Mouse (Mus musculus) testis, postnatal 14 days (tissue): ENCODE measurements around the gene Rbks.
"Not testable (repeated sequence)": the region's sequence is repeated elsewhere in the genome, so short reads cannot be mapped to it uniquely, and the experiment has no call there.

Experiments used
- DNase-seq: peaks from one replicate; pipeline ENCODE4 v3.0.0; 2021; ENCODE audit warnings: low spot score

The Rbks gene

DNA sequence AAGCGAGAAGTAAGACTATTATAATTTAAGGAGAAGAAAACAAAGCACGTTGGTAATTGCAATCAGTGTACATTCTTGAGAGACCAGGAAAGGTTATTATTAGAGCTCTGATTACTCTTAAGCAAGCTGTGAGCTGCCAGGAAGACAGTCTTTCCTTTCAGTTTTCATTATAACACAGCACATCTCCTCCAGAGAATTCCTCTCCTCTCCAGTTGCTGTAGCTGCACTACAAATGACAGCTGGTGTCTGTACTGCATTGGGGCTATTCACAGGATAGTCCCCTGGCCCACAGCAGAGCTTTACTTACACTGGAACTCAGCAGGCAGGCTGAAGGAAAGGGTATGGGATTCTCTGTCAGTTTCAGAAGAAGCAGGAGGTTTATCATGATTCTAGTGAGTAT is 24.0 kb downstream of the Rbks start:
- no peak for DNase-seq

DNA sequence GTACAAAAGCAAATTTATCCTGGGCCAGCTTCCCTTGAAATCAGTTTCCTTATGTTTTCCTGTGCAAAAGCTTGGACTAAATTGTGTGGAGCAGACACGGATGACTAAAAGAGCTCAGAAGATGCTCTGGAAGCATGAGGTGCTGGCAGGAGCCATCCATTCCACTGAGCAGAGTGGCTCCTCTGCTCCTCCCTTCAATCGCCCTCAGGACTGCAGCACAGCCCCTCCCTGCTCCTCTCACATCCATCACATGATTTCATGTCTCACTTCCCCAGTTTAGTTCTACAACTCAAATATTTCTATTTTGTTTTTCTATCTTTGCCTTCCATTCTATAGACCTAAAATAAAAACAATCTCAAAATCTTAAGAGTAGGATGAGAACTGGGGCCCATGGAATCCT is 26.3 kb downstream of the Rbks start:
- no peak for DNase-seq

DNA sequence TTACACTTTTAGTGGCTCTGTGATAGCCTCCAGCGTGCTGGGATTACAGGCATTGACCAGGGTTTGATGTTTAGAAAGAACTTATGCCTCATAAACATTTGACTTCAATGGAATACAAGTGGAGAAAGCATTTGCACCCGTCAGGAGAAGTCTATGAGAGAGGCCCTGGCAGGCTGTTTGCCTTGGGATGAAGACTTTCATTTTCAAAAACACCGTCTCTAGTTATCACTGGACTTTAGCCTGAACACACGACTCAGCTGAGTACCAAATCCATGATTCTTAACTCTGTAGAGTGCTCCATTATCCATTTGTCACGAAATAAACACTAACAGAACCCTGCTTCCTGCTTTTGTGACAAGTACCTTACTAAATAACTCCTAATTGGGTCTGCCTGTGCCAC is 27.4 kb downstream of the Rbks start:
- no peak for DNase-seq

DNA sequence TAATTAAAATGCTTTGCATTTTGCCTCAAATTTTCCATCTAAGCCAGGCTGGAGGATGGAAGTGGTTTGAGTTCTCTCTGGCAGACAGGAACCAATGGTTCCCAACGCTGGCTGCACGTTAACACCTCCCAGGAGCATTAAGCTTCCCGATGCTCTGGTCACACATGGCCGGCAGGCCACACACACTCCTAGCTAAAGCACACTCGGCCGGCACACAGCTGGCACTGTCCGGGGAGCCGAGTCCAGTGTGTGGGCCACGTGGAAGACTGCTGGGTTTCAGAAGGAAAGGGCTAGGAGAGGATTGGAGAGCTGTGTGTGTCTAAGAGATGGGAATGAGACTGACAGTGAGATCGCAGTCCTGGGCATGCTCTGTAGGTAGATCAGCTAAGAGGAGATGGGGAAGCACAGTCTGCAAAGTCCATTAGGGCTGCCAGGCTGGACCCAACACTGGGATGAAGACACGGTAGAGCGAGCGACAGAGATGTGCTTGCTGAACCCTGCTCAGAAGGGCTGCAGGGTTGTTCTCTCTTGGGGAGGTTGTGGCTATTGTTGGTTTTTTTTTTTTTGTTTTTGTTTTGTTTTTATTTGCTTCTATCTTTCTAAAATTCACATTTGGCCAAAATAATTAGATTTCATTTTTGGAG is 29.0 kb downstream of the Rbks start:
- DNase-seq = no peak

GRCm38 (mm10) chr5:31666176-31666575 is 31.3 kb downstream of the Rbks start:
- DNase-seq = no peak

DNA sequence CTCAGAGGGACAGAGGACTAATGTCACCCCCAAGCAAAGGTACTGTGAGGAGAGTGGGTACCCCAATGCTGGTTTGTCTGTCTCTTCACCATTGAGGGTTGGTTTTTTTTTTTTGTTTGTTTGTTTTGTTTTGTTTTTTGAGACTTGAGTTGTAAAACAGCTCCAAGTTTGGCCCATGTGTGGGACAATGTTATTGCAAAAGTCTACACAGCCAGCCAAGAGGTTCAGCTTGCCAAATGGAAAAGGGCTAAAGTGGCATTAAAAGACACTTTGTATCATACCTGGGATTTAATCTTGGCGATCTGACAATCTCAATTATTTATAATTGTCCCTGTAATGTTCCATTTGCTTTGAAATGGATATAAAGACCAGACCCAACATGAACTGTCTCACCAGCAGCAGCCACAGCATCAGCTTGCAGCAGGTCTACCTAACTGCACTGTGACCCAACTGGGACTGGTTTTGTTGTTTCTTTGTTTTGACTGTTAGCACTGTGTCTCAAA is 41.7 kb downstream of the Rbks start:
- DNase-seq = no peak

DNA sequence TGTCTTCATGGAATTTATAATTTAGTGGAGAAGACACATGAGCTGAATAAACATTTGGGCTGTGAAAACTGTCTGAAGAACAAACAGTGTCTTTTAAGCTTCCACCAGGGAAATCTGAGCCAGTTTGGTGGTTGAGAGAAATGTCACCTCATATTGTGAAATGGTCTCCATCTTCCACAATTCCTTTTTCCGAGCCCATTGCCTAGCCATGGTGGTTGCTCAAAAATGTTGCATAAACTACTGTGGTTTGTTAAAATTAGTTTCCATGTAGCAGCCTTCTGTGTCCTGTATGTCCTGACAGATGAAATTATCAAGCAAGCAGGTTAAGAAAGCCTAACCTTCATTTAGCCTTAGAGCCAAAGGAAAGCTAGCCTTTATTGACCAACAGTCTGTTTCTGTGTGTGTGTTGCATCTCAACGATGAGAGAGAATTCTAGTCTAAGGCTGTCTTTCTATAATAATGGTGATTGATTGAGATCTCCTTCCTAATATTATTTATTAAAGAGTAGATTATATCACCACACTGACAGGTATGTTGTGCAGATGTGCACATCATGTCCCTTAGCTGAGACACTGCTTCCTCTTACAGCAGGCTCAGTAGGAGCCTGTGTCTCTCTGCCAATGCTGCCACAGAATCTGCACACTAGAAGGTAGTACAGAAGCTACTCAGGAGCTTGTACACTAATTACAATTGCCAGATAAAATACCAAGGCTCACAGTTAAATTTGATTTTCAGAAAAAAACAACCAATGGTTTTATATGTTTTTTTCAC is 46.7 kb downstream of the Rbks start:
- DNase-seq = no peak

DNA sequence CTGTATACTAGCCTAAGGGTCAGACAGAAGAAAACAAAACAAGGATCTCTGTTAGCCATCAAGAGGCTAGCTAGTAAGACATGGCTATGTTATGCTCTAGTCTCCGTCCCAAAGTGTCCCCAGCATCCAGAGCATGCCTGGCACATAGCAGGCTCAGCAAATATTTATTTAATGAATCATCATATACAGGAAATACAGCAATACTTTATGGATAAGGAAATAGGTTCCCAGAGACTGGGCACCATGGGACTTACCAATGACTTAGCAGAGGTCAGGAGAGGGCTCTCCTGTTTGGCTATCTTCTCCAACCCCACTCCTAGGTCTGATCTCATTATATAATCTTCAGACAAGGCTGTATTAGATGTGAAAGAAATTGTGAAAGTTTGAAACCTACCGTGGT is 50.1 kb downstream of the Rbks start:
- no peak for DNase-seq

- no peak for DNase-seq
These were observed 50.9 kb downstream of the Rbks start for GRCm38 (mm10) chr5:31646574-31646973.

- no peak for DNase-seq
These were observed 51.6 kb downstream of the Rbks start for GRCm38 (mm10) chr5:31645798-31646197.

GRCm38 (mm10) chr5:31644847-31645246 is 52.6 kb downstream of the Rbks start:
- no peak for DNase-seq

DNA sequence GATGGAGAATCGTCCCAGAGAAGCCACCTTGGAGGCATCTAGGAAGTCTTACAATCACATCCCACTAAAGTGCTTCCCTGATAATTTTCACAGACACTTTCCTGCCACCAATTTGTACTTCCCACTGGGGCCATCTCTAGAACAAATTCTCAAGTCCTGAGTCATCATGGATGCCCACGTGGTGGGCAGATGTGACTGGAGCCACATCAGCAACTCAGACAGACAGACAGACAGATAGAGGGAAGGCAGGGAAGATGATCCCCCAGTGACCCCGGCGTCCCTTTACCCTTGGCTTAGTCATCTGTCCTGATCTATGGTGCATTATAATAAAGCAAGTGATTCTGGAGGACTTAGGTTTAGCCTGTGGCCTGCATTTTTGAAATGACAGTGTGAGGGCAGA is 53.2 kb downstream of the Rbks start:
- no peak for DNase-seq

DNA sequence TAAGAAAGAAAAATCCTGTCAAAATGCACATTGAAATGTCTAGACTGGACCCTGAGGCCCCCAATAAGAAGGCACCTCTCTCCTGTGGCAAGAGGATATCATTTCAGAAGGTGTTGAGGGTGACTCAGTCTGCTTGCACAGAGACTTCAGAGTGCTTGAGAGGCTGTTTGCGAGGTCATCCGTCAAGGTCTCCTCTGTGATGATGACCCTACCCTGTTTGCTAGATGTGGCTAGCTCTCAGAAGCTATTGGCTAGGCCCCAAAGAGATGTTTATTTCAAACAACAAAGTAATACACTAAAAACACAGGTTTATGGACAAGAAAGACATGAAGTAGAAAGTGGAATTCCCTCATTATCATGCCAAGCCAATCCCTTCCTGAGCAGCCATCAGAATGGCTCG is 55.1 kb downstream of the Rbks start:
- DNase-seq = no peak

DNA sequence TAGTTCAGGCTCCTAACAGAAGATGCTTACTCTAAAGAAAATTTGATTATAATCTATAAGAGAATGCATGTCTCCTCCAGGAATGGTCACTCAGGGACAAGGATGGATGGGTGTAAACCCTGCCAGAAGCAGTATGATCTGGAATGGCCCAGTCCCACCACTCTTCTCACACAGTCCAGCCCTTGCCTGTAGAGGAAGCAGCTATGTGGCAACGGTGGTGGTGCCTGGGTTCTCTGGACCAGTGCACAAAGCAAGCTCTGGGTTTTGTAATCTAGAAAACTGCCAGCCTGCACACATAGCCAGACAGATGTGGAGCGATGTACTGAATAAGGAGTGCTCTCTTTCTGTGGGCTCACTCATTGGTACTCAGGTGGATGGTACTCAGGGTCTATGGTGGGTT is 56.9 kb downstream of the Rbks start:
- DNase-seq = no peak

GRCm38 (mm10) chr5:31636636-31637253 is 60.7 kb downstream of the Rbks start:
- DNase-seq = no peak

DNA sequence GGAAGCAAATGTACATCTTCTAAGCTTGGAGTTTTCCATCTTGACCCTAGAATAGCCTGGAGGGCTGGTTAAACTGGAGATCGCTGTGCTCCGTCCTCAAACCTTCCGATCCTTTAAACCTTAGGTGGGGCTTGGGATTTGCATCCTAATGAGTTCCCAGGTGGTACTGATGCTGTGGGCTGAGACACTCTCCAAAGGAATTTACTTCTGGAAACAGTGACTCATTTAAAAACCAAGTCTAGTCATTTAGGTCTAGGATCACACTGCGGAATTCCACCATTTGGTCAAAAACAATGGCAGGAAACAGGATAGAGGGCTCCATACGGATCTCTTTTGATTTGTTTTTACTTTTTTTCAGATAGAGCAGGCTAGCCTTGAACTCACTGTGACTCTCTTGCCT is 62.7 kb downstream of the Rbks start:
- no peak for DNase-seq

- no peak for DNase-seq
These were observed 63.3 kb downstream of the Rbks start for GRCm38 (mm10) chr5:31634161-31634560.

DNA sequence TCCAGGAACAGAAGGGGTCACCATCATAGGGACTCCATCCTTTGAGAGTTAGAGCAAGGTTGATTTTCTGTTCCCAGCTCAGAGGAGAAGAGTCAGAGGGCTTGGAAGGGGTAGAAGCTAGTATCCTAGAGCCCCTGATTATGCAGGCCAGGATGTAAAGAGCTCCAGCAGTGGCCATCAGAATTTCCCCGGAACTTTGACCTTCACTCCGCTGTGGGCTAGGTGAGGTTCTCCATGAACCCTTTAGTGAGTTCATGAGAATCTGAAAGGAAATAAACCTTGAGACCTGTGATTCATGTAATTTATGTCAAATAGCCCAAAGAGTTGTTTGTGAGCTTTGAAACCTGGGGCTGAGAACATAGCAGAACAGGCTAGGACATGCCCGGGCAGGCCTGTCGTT is 66.3 kb downstream of the Rbks start:
- not testable (repeated sequence) for DNase-seq

DNA sequence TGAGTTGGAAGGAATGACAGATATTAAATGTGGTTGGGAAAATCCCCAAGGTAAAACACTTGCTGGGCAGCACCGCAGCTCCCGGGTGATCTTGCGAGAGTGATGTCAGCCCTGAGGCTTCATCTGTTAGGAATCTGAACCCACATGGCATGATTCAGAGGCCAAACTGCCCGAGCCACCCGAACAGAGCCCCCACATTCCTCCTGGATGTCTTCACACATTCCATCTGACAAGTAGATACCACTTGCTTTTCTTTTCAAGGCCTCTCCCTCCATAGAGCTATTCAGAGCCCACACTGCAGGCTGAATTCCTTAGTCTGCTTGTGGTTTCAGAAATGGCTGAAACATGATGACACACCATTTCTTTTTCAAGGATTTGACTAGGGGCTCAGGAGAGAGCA is 67.4 kb downstream of the Rbks start:
- DNase-seq = no peak

GRCm38 (mm10) chr5:31628555-31628954 is 68.9 kb downstream of the Rbks start:
- DNase-seq = no peak

DNA sequence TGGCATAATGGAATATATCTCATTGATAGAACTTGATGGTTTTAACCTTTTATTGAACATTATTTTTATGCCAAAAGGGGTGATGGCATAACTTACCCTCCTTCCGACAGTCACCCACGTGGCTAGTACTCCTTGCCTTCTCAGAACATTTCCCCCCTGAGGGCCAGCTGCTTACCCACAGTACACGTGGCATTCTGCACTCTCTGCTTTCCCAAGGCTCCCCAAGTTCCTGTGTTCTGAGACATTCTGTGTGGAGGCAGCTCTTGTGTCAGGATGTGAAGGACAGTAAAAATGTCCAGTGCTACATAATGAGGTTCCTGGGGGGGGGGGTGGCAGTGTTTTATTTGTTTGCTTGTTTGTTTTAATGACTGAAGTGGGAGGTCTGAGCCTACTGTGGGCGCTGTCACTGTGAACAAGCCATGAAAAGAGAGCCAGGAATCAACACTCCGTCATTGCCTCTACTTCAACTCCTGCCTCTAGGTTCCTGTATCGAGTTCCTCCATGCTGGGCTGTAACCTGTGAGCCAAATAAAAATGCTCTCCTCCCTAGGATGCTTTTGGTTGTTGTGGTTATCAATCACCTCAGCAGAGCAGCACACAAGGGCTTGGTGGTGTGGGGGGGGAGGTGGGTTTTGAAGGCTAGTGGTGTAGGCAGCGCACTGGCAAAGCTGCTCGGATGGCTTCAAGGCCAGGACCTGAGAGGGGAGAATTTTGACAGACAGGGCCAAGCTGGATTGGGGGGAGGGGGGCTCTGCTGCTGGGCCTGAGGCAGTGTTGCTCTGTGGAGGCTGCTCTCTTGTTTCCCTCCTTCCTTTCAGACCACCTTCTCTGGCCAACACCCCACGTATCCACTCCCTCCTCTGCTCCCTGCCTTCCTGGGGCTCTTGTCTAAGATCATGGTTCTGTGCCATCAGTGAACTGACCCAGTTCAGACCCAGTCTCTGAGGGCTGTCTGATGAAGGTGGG is 69.6 kb downstream of the Rbks start:
- no peak for DNase-seq

- DNase-seq = no peak
These were observed 70.3 kb downstream of the Rbks start for GRCm38 (mm10) chr5:31627117-31627516.
